Mouse (Mus musculus) intestine, embryonic 14.5 days (tissue): ENCODE data around the gene Trip6. TPM values are rescaled to one million over a fixed set of nuclear protein-coding genes. Genes with fewer than 3 reads are reported as not detected.
"Not testable (repeated sequence)": the region's sequence is repeated elsewhere in the genome, so short reads cannot be mapped to it uniquely, and the experiment has no call there.

ENCODE experiments used
- ATAC-seq: fragments of 200-750 bp; cut with Nextera tagmentation; replicated peaks from 2 replicates; pipeline ENCODE4 v1.8.0; 2017; ENCODE audit warnings: low read depth, moderate number of reproducible peaks, moderate TSS enrichment, moderate library complexity; ENCODE audit not compliant: low FRiP score, low TSS enrichment
- DNase-seq: peaks from one replicate; pipeline ENCODE4 v3.0.0-alpha.2; 2018; ENCODE audit warnings: low spot score
- H3K27ac ChIP-seq: fragments of 300-500 bp; sonication (generic); 2 replicates; pipeline ENCODE4 v1.5.1; 2014; ENCODE audit warnings: low read depth, mild to moderate bottlenecking, control low read depth
- H3K27me3 ChIP-seq: fragments of 300-500 bp; sonication (generic); replicated peaks from 2 replicates; pipeline ENCODE4 v1.6.1; 2014; ENCODE audit warnings: low read length, control low read depth; ENCODE audit not compliant: control insufficient read depth, insufficient read depth
- H3K36me3 ChIP-seq: fragments of 300-500 bp; sonication (generic); 2 replicates; pipeline ENCODE4 v1.6.1; 2014; ENCODE audit warnings: low read length, control low read depth; ENCODE audit not compliant: control insufficient read depth, insufficient read depth
- H3K4me1 ChIP-seq: fragments of 300-500 bp; sonication (generic); replicated peaks from 2 replicates; pipeline ENCODE4 v1.6.1; 2014; ENCODE audit warnings: low read length, control low read depth, mixed read lengths; ENCODE audit not compliant: control insufficient read depth, insufficient read depth
- H3K4me2 ChIP-seq: fragments of 300-500 bp; sonication (generic); 2 replicates; pipeline ENCODE4 v1.6.1; 2014; ENCODE audit warnings: low read length
- H3K4me3 ChIP-seq: fragments of 300-500 bp; sonication (generic); 2 replicates; pipeline ENCODE4 v1.5.1; 2014; ENCODE audit warnings: low read depth, low read length, control low read depth, mixed read lengths
- H3K9ac ChIP-seq: fragments of 300-500 bp; sonication (generic); 2 replicates; pipeline ENCODE4 v1.6.1; 2014; ENCODE audit warnings: mild to moderate bottlenecking, low read length
- H3K9me3 ChIP-seq: fragments of 300-500 bp; sonication (generic); 2 replicates; pipeline ENCODE4 v1.6.1; 2016; ENCODE audit warnings: low read length, control low read depth; ENCODE audit not compliant: control insufficient read depth
- WGBS: fragments of 180-500 bp; shearing (Covaris S2); extraction: QIAGEN DNeasy Blood & Tissue Kit; methylation state at CpG from one replicate; pipeline ENCODE4 v1.1.7; 2014; 5-methylcytosine and 5-hydroxymethylcytosine counted together
- microRNA-seq: library from miRNA; unstranded; fragments of <30 nt; microRNA quantifications from one replicate; pipeline ENCODE4, GENCODE M21; 2016
- polyA plus RNA-seq: library from polyadenylated mRNA; unstranded; fragments of >200 nt; fragmentation: Nextera tagmentation; extraction: Ambion mirVana; gene quantifications from 2 replicates; pipeline ENCODE4 v1.2.1, GENCODE M21; 2014

Trip6 gene
- polyA plus RNA-seq, 1 experiment from 2014 or later = 73.3 TPM

DNA sequence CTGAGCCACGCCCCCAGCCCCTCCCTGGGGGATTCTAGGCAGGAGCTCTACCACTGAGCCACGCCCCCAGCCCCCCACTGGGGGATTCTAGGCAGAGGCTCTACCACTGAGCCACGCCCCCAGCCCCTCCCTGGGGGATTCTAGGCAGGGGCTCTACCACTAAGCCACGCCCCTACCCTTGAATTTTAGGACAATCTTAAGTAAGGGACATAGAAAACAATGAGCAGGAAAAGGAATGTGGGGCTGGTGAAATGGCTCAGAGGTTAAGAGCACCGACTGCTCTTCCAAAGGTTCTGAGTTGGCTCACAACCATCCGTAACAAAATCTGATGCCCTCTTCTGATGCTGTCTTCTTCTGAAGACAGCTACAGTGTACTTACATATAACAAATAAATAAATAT lies 29.8 kb downstream of the Trip6 start:
- not testable (repeated sequence) for H3K27ac ChIP-seq, H3K9me3 ChIP-seq, DNase-seq, H3K36me3 ChIP-seq, H3K4me2 ChIP-seq, ATAC-seq, H3K4me3 ChIP-seq, H3K9ac ChIP-seq
- Histone ChIP-seq H3K4me1 (peaks cover 21% of the 10 kb centered on the region), H3K27me3 (peaks cover 25% of the 10 kb centered on the region)
- WGBS = 89% methylated on average over 5 of the region's 6 CpGs

GRCm38 (mm10) chr5:137277360-137278342 lies 36.6 kb downstream of the Trip6 start:
- Histone ChIP-seq H3K9me3 (peaks cover 7% of the 10 kb centered on the region; the same call in 1 of the 2 replicates), H3K4me3 (no peak overlapping the region), H3K27me3 (no peaks in the 10 kb centered on the region), H3K9ac (no peak overlapping the region), H3K27ac (peak overlapping the region; percentile 84), H3K4me1 (no peaks in the 10 kb centered on the region), H3K4me2 (peak overlapping the region; percentile 24), H3K36me3 (no peaks in the 10 kb centered on the region)
- 31% methylated on average over 18 of the region's 18 CpGs for WGBS
- peak; percentile 91 for ATAC-seq
- peak; percentile 76 for DNase-seq

DNA sequence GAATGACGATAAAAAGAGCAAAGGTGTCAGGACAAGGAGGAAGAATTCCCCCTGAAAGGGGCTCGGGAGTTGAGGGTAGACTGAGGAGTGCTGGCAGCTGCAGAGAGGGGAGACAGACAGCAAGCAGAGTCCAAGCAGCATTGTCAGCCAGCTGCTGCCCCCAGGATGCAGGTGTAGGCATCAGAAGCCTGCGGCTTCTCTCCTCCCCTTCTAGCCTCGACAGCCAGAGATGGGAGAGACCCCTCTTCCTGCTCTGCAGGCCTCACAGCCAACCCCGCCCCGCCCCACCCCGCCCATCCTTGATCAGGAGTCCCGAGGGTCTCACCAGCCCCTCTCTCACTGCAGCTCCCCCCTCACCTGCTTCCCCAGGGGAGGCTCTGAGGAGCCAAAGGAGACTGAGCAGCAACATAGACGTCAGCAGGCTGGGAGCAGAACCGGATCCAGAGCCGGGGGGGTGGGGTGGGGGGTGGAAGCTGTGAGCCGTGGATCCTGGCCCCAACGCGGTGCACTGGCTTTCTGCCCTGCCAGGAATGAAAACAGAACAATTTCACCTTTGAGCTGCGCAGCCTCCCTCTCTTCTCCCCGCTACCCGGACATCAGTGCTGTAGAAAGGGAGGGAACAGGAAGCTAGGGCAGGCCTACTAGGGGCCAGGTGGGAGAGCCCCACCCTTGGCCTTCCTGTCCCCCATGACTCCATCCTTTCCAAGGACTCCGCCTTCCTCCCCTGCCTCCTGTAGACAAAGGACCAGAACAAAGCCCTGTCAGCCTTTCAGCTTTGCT lies 45.9 kb downstream of the Trip6 start:
- no peaks in the 10 kb centered on the region for H3K36me3 ChIP-seq
- peaks cover 3% of the 10 kb centered on the region; the same call in 1 of the 2 replicates for H3K9me3 ChIP-seq
- no peak overlapping the region for H3K9ac ChIP-seq
- peaks cover 6% of the 10 kb centered on the region; the same call in 1 of the 2 replicates for H3K4me1 ChIP-seq
- peak overlapping the region; percentile 20 for H3K4me2 ChIP-seq
- no peak overlapping the region for H3K27ac ChIP-seq
- no peak overlapping the region for H3K4me3 ChIP-seq
- DNase-seq (no peak), ATAC-seq (0 out of 2 replicates have a peak, but pooled peaks have one; percentile 21)
- WGBS = 31% methylated on average over 18 of the region's 18 CpGs
- no peaks in the 10 kb centered on the region for H3K27me3 ChIP-seq

DNA sequence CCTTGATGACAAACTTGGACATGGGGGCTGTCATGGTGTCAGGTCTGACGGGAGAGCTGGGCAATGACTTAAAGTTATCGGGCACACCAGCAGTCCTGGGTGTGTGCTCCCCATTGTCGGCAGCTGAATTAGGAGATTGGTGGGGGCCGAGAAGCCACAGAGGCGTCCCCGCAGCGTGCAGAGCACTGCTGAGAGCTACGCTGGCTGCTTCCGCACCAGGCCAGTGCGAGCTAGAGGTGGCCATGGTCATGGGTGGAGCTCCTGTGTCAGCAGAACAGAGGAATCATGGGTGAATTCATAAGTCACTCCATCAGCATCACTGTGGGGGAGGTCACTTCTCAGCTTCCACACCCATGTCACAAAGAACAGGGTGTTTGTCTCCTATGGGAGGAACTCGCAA lies 49.4 kb downstream of the Trip6 start:
- Histone ChIP-seq H3K9me3 (no peaks in the 10 kb centered on the region), H3K27ac (no peak overlapping the region), H3K4me3 (no peak overlapping the region), H3K36me3 (no peaks in the 10 kb centered on the region), H3K9ac (no peak overlapping the region), H3K27me3 (no peaks in the 10 kb centered on the region), H3K4me1 (peaks cover 6% of the 10 kb centered on the region; the same call in 1 of the 2 replicates), H3K4me2 (no peak overlapping the region)
- DNase-seq = no peak
- 91% methylated on average over 11 of the region's 11 CpGs for WGBS
- ATAC-seq = no peak

DNA sequence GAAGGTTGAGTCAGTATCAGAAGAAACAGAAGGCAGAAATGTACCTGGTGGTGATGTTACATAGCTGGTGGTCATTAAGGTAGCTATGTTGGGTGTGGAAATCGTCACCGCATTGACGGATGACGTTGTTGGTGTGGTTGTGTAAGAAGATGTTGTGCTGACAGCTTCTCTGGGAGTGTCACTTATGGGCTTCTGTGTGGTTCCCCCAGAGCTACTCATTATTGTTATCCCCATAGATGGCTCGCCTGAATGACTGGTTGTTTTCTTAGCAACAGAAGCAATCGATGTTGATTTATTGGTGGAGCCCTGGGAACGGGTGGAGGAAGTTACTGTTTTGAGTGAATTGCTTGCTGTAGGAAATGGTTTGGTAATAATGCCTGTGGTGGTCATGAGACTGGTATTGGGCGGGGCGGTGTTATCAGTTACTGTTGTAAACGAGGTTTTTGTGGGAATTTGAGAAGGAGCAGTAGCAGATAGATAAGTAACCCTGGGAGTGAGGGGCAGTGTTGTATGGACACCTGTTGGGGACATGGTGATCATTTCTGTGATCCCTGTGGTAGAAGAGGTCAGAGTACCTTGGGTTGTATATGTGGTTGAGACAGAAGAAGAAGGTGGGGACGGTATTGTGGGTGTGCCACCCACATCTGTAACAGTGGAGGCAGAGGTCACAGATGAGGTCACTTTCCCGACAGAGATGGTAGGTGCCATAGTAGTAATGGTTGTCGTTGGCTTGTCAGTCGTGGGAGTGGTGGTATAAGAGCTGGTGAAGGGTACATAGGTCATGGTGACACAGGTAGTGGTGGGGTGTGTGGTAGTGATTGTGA lies 50.1 kb downstream of the Trip6 start:
- ATAC-seq = no peak; the same call in 1 of the 2 replicates

More for the DNA sequence above, 50.1 kb downstream of the Trip6 start:
- no peaks in the 10 kb centered on the region for H3K36me3 ChIP-seq
- H3K27me3 ChIP-seq = no peaks in the 10 kb centered on the region
- no peak overlapping the region for H3K4me3 ChIP-seq
- H3K9ac ChIP-seq = no peak overlapping the region
- WGBS = 65% methylated on average over 14 of the region's 14 CpGs
- H3K27ac ChIP-seq = no peak overlapping the region
- H3K9me3 ChIP-seq = no peaks in the 10 kb centered on the region
- no peak overlapping the region for H3K4me2 ChIP-seq
- H3K4me1 ChIP-seq = peaks cover 6% of the 10 kb centered on the region; the same call in 1 of the 2 replicates
- no peak for DNase-seq

Small RNA genes lying within 50 kb of the gene (microRNA-seq; reads per million reads assigned to microRNA genes)
- gene Mir7036 = 0.42 reads per million
- gene Mir8116 = not detected

Other genes with a start within 250 kb of the Trip6 start
- 0.34 and 0.36 TPM in 2 replicates for gene Serpine1, start 242.1 kb downstream of the Trip6 start, polyA plus RNA-seq
- 8.5 and 9.7 TPM in 2 replicates for gene Trim56, start 198.2 kb downstream of the Trip6 start, polyA plus RNA-seq
- 0.81 and 1.3 TPM in 2 replicates for gene Muc3, start 165.1 kb downstream of the Trip6 start, polyA plus RNA-seq
- 2.2 and 2.4 TPM in 2 replicates for gene Muc3a, start 102.0 kb downstream of the Trip6 start, polyA plus RNA-seq
- 11.7 and 13.6 TPM in 2 replicates for gene Ache, start 26.9 kb downstream of the Trip6 start, polyA plus RNA-seq
- 8.9 and 10.6 TPM in 2 replicates for gene Ufsp1, start 19.8 kb downstream of the Trip6 start, polyA plus RNA-seq
- gene Srrt, start 6.7 kb downstream of the Trip6 start, polyA plus RNA-seq = 118 and 122 TPM in 2 replicates
- gene Slc12a9, start 19.2 kb upstream of the Trip6 start, polyA plus RNA-seq = 7.9 and 9.5 TPM in 2 replicates
- gene Ephb4, start 35.7 kb upstream of the Trip6 start, polyA plus RNA-seq = 48.2 and 51.3 TPM in 2 replicates
- 0.90 and 0.93 TPM in 2 replicates for gene Zan, start 162.7 kb upstream of the Trip6 start, polyA plus RNA-seq
- gene Pop7, start 188.1 kb upstream of the Trip6 start, polyA plus RNA-seq = 58.8 and 65.1 TPM in 2 replicates
- gene Gigyf1, start 204.1 kb upstream of the Trip6 start, polyA plus RNA-seq = 12.1 and 13.5 TPM in 2 replicates
- 0.71 and 0.80 TPM in 2 replicates for gene Epo, start 218.8 kb upstream of the Trip6 start, polyA plus RNA-seq
- gene Gnb2, start 219.1 kb upstream of the Trip6 start, polyA plus RNA-seq = 390 and 430 TPM in 2 replicates
- gene Actl6b, start 239.1 kb upstream of the Trip6 start, polyA plus RNA-seq = 3.5 and 6.7 TPM in 2 replicates